Mouse (Mus musculus) splenic B cell, adult 2 months (primary cell): Measurements from ENCODE around the gene Sh2d4b.

ENCODE experiments used
- DNase-seq: peaks from one replicate; pipeline ENCODE4 v3.0.0-alpha.2; 2011; ENCODE audit warnings: low read depth, low spot score
- H3K27me3 ChIP-seq: 2 replicates; pipeline ENCODE4 v1.6.1; 2012; ENCODE audit warnings: mild to moderate bottlenecking, low read length, moderate library complexity, mixed read lengths; ENCODE audit not compliant: control insufficient read depth, poor library complexity, insufficient read depth, severe bottlenecking
- H3K36me3 ChIP-seq: 2 replicates; pipeline ENCODE4 v1.6.1; 2012; ENCODE audit warnings: mild to moderate bottlenecking, low read length, moderate library complexity, mixed read lengths; ENCODE audit not compliant: control insufficient read depth, poor library complexity, insufficient read depth, severe bottlenecking

Sh2d4b gene

GRCm38 (mm10) chr14:40918477-40918876, 25.4 kb upstream of the Sh2d4b start:
- Histone ChIP-seq H3K36me3 (peaks cover 12% of the 10 kb centered on the region), H3K27me3 (no peaks in the 10 kb centered on the region)
- no peak for DNase-seq

- peak; percentile 92 for DNase-seq
- peaks cover 20% of the 10 kb centered on the region for H3K36me3 ChIP-seq
- no peaks in the 10 kb centered on the region for H3K27me3 ChIP-seq
Observed at GRCm38 (mm10) chr14:40917632-40918031, 24.6 kb upstream of the Sh2d4b start.

- no peak for DNase-seq
- Histone ChIP-seq H3K36me3 (peaks cover 22% of the 10 kb centered on the region), H3K27me3 (no peaks in the 10 kb centered on the region)
Observed at GRCm38 (mm10) chr14:40916667-40917066, 23.6 kb upstream of the Sh2d4b start.

GRCm38 (mm10) chr14:40915838-40916237, 22.8 kb upstream of the Sh2d4b start:
- H3K36me3 ChIP-seq, result peaks cover 24% of the 10 kb centered on the region
- no peaks in the 10 kb centered on the region for H3K27me3 ChIP-seq
- no peak for DNase-seq

- peaks cover 29% of the 10 kb centered on the region for H3K36me3 ChIP-seq
- no peak for DNase-seq
- no peaks in the 10 kb centered on the region for H3K27me3 ChIP-seq
Observed at GRCm38 (mm10) chr14:40914701-40915100, 21.6 kb upstream of the Sh2d4b start.

- no peak for DNase-seq
- Histone ChIP-seq H3K36me3 (peaks cover 32% of the 10 kb centered on the region), H3K27me3 (no peaks in the 10 kb centered on the region)
Observed at GRCm38 (mm10) chr14:40913709-40914108, 20.6 kb upstream of the Sh2d4b start.

- H3K36me3 ChIP-seq, result peaks cover 37% of the 10 kb centered on the region
- H3K27me3 ChIP-seq, result no peaks in the 10 kb centered on the region
- DNase-seq, result no peak
Observed at GRCm38 (mm10) chr14:40911529-40911928, 18.5 kb upstream of the Sh2d4b start.

- no peaks in the 10 kb centered on the region for H3K27me3 ChIP-seq
- no peak for DNase-seq
- peaks cover 28% of the 10 kb centered on the region for H3K36me3 ChIP-seq
Observed at GRCm38 (mm10) chr14:40908763-40909162, 15.7 kb upstream of the Sh2d4b start.

GRCm38 (mm10) chr14:40906770-40907169, 13.7 kb upstream of the Sh2d4b start:
- no peaks in the 10 kb centered on the region for H3K27me3 ChIP-seq
- peaks cover 19% of the 10 kb centered on the region for H3K36me3 ChIP-seq
- DNase-seq, result no peak

GRCm38 (mm10) chr14:40905813-40906212, 12.7 kb upstream of the Sh2d4b start:
- no peak for DNase-seq
- peaks cover 16% of the 10 kb centered on the region for H3K36me3 ChIP-seq
- H3K27me3 ChIP-seq, result no peaks in the 10 kb centered on the region

- Histone ChIP-seq H3K36me3 (peaks cover 2% of the 10 kb centered on the region; the same call in 1 of the 2 replicates), H3K27me3 (no peaks in the 10 kb centered on the region)
- no peak for DNase-seq
Observed at GRCm38 (mm10) chr14:40902307-40903055, 9.4 kb upstream of the Sh2d4b start.

- Histone ChIP-seq H3K27me3 (no peaks in the 10 kb centered on the region), H3K36me3 (0 out of 2 replicates have a peak, but pooled peaks cover 1% of the 10 kb centered on the region)
- DNase-seq, result no peak
Observed at GRCm38 (mm10) chr14:40900267-40900666, 7.2 kb upstream of the Sh2d4b start.

- DNase-seq, result no peak
- Histone ChIP-seq H3K36me3 (no peaks in the 10 kb centered on the region), H3K27me3 (no peaks in the 10 kb centered on the region)
Observed at GRCm38 (mm10) chr14:40897916-40898315, 4.8 kb upstream of the Sh2d4b start.

- DNase-seq, result no peak
- Histone ChIP-seq H3K27me3 (no peaks in the 10 kb centered on the region), H3K36me3 (no peaks in the 10 kb centered on the region)
Observed at GRCm38 (mm10) chr14:40895681-40896080, 2.6 kb upstream of the Sh2d4b start.

GRCm38 (mm10) chr14:40894576-40895247, 1.6 kb upstream of the Sh2d4b start:
- Histone ChIP-seq H3K36me3 (no peaks in the 10 kb centered on the region), H3K27me3 (no peaks in the 10 kb centered on the region)
- DNase-seq, result peak; percentile 72
